Mouse (Mus musculus) fibroblast of lung, adult 2 months (primary cell): ENCODE results near the gene Dr1.
"Not testable (repeated sequence)": the region's sequence is repeated elsewhere in the genome, so short reads cannot be mapped to it uniquely, and the experiment has no call there.

Experiments used
- DNase-seq: peaks from one replicate; pipeline ENCODE4 v3.0.0-alpha.2; 2011; ENCODE audit warnings: low read depth

The Dr1 gene

GRCm38 (mm10) chr5:108268127-108269062 is at the start of gene Dr1:
Gene Dr1, plus strand, starts transcription at chr5:108268897.
- DNase-seq = peak; percentile 76

GRCm38 (mm10) chr5:108224077-108224476 is 44.6 kb upstream of the Dr1 start:
- no peak for DNase-seq

- no peak for DNase-seq
Measured at GRCm38 (mm10) chr5:108226159-108226558, 42.5 kb upstream of the Dr1 start.

- no peak for DNase-seq
Measured at GRCm38 (mm10) chr5:108246314-108246765, 22.4 kb upstream of the Dr1 start.

- DNase-seq = no peak
Measured at GRCm38 (mm10) chr5:108250033-108250432, 18.7 kb upstream of the Dr1 start.

- DNase-seq = no peak
Measured at GRCm38 (mm10) chr5:108255259-108255658, 13.4 kb upstream of the Dr1 start.

GRCm38 (mm10) chr5:108262722-108263121 is 6.0 kb upstream of the Dr1 start:
- DNase-seq = no peak

GRCm38 (mm10) chr5:108263785-108264184 is 4.9 kb upstream of the Dr1 start:
- DNase-seq = not testable (repeated sequence)

- DNase-seq = no peak
Measured at GRCm38 (mm10) chr5:108266990-108267389, 1.7 kb upstream of the Dr1 start.

GRCm38 (mm10) chr5:108269063-108269810 is 540 bp downstream of the Dr1 start:
- no peak for DNase-seq

- DNase-seq = no peak
Measured at GRCm38 (mm10) chr5:108269811-108270151, 1.1 kb downstream of the Dr1 start.

GRCm38 (mm10) chr5:108270415-108270814 is 1.7 kb downstream of the Dr1 start:
- no peak for DNase-seq

GRCm38 (mm10) chr5:108271345-108271744 is 2.6 kb downstream of the Dr1 start:
- not testable (repeated sequence) for DNase-seq

- no peak for DNase-seq
Measured at GRCm38 (mm10) chr5:108286957-108287356, 18.3 kb downstream of the Dr1 start.

GRCm38 (mm10) chr5:108301567-108301966 is 32.9 kb downstream of the Dr1 start:
- no peak for DNase-seq

GRCm38 (mm10) chr5:108312224-108313064 is 43.7 kb downstream of the Dr1 start, which contains the start of gene Pigg:
Gene Pigg, plus strand, starts transcription at chr5:108312609.
- DNase-seq = peak; percentile 46

- DNase-seq = no peak
Measured at GRCm38 (mm10) chr5:108313065-108313860, 44.6 kb downstream of the Dr1 start.
